In the genomic region with DNA sequence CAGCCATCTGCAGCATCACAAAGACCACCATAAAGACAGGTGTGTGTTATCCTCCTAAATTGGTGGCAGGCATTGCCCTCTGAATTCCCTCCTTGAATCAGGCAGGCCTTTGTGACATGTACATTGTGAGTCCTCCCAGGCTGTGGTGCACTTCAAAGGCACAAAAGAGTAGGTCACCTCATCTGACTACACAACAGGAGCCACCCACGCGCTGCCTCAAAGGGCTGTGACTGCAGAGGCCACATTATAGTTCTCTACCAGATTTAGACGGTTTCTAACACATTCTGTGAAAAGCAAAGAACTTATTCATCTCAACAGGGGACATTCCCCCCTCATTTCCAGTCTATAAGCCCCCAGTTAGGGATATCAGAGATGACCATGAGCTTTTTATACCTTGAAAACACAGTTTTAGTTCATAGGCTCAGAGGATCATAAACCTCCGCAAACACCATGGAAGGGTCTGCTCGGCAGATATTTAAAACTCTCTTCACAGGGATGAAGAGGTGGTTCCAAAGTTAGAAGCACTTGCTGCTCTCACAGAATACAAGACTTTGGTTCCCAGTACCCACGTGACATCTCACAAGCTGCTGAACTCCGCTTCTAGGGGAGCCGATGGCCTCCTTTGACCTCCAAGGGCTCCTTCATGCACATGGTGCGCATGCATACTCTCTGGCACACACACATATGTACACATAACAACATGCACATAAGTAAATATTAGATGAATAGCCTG, we compare ENCODE assay signal across 11 mouse cellular contexts. TPM values are rescaled to one million over a fixed set of nuclear protein-coding genes. Genes with fewer than 3 reads are reported as not detected.
"Had no signal": no experiment of that assay in that cellular context is flagged by ENCODE, and none has a peak within 500 bp of the region (broad histone marks: within the 10 kb centered on the region; RNA-seq: fewer than 3 reads in every experiment).

No protein-coding gene starts in this region.

- H3K9ac ChIP-seq: intestine, embryonic 15.5 days; limb, embryonic 13.5 days; liver, embryonic 15.5 days had no signal

- H3K4me3 ChIP-seq: intestine, embryonic 15.5 days; limb, embryonic 13.5 days; liver, embryonic 15.5 days had no signal

- H3K4me2 ChIP-seq: intestine, embryonic 15.5 days; limb, embryonic 13.5 days; liver, embryonic 11.5 days; liver, embryonic 15.5 days had no signal

- H3K4me1 ChIP-seq: intestine, embryonic 15.5 days; limb, embryonic 13.5 days; liver, embryonic 15.5 days had no signal

- H3K36me3 ChIP-seq: intestine, embryonic 15.5 days; limb, embryonic 13.5 days; liver, embryonic 15.5 days had no signal

- H3K27ac ChIP-seq: intestine, embryonic 15.5 days; limb, embryonic 13.5 days; liver, embryonic 15.5 days had no signal

- H3K9me3 ChIP-seq: intestine, embryonic 15.5 days; limb, embryonic 13.5 days; liver, embryonic 15.5 days had no signal

- H3K27me3 ChIP-seq: intestine, embryonic 15.5 days; limb, embryonic 13.5 days; liver, embryonic 15.5 days had no signal

- ATAC-seq: intestine, embryonic 15.5 days; lung, postnatal 0 days had no signal

- DNase-seq: kidney, adult 18-20 months; kidney, postnatal 10 days; lung, adult 2 months; lung, postnatal 36 days; thymus, postnatal 4 days had no signal

RNA-seq across cellular contexts. Expression of a gene that starts 7.5 kb away (rescaled TPM):
- total RNA-seq: megakaryocyte progenitor cell, adult 5-6 weeks had no signal
- polyA plus RNA-seq: liver, embryonic 15.5 days; lung, adult 2 months had no signal
